Mouse (Mus musculus) CH12.LX (cell line): ENCODE results near the gene Srsf7. TPM values are rescaled to one million over a fixed set of nuclear protein-coding genes. Genes with fewer than 3 reads are reported as not detected.

Source experiments
- DNase-seq: peaks from one replicate; pipeline ENCODE4 v3.0.0-alpha.2; 2013; ENCODE audit errors: extremely low read depth
- H3K27ac ChIP-seq: 2 replicates; pipeline ENCODE4 v1.5.1; 2012; ENCODE audit warnings: low read depth, mild to moderate bottlenecking, control low read depth, moderate library complexity; ENCODE audit not compliant: insufficient read depth
- H3K27me3 ChIP-seq: replicated peaks from 2 replicates; pipeline ENCODE3; 2012; ENCODE audit warnings: inconsistent platforms
- H3K36me3 ChIP-seq, 2 experiments: replicated peaks in 1 of 2; 2 replicates each; pipeline versions ENCODE3 to v1.6.1; 2012; ENCODE audit warnings: inconsistent platforms in 1 of 2, low read length in 1 of 2, mild to moderate bottlenecking in 1 of 2, mixed read lengths in 1 of 2, moderate library complexity in 1 of 2; ENCODE audit not compliant: control insufficient read depth in 1 of 2, insufficient read depth in 1 of 2
- H3K4me1 ChIP-seq, 2 experiments: 2 replicates each; pipeline ENCODE4 v1.6.1; 2012; ENCODE audit warnings: inconsistent platforms in 1 of 2, moderate library complexity in 1 of 2; ENCODE audit not compliant: insufficient read depth in 2 of 2, control insufficient read depth in 1 of 2
- H3K4me2 ChIP-seq: 2 replicates; pipeline ENCODE4 v1.6.1; 2012; ENCODE audit warnings: low read depth, mild to moderate bottlenecking, control low read depth; ENCODE audit not compliant: poor library complexity, insufficient read depth, severe bottlenecking
- H3K4me3 ChIP-seq, 3 experiments: fragments of 150-350 bp in 1 of 3; sonication (generic) in 1 of 3; replicated peaks in 1 of 3; 2 replicates each; pipeline versions ENCODE3 to v1.5.1; 2011 to 2012; ENCODE audit warnings: low read depth in 2 of 3, low read length in 2 of 3, mild to moderate bottlenecking in 2 of 3, moderate library complexity in 2 of 3, control low read depth in 1 of 3, improper control_type of control experiment in 1 of 3, inconsistent platforms in 1 of 3, mixed read lengths in 1 of 3; ENCODE audit not compliant: poor library complexity in 1 of 3
- H3K79me2 ChIP-seq: replicated peaks from 2 replicates; pipeline ENCODE4 v1.6.1; 2012; ENCODE audit warnings: mild to moderate bottlenecking, moderate library complexity; ENCODE audit not compliant: control insufficient read depth, poor library complexity, insufficient read depth, severe bottlenecking; ENCODE audit errors: extremely low read depth
- H3K9ac ChIP-seq: 2 replicates; pipeline ENCODE4 v1.6.1; 2012; ENCODE audit warnings: low read depth, mild to moderate bottlenecking, control low read depth, moderate library complexity; ENCODE audit not compliant: insufficient read depth
- H3K9me3 ChIP-seq: replicated peaks from 2 replicates; pipeline ENCODE3; 2012; ENCODE audit warnings: low read length, inconsistent platforms, mixed read lengths
- BHLHE40 ChIP-seq: IDR thresholded peaks from 2 replicates; pipeline ENCODE4 v1.6.1; 2011; ENCODE audit warnings: mild to moderate bottlenecking, low read depth, low read length, improper control_type of control experiment
- CHD1 ChIP-seq: IDR thresholded peaks from 2 replicates; pipeline ENCODE4 v1.6.1; 2012; ENCODE audit warnings: low read depth, low read length, improper control_type of control experiment, inconsistent platforms
- CHD2 ChIP-seq: IDR thresholded peaks from 2 replicates; pipeline ENCODE4 v1.6.1; 2011; ENCODE audit warnings: low read length, improper control_type of control experiment
- CTCF ChIP-seq, 2 experiments: IDR thresholded peaks in 1 of 2; conservative IDR thresholded peaks in 1 of 2; 2 replicates each; pipeline ENCODE4 v1.5.1; 2011 to 2012; ENCODE audit warnings: low read depth in 2 of 2, low read length in 2 of 2, improper control_type of control experiment in 1 of 2, inconsistent platforms in 1 of 2, mild to moderate bottlenecking in 1 of 2, moderate library complexity in 1 of 2
- E2F4 ChIP-seq: IDR thresholded peaks from 2 replicates; pipeline ENCODE4 v1.6.1; 2011; ENCODE audit warnings: low read depth, low read length, improper control_type of control experiment; ENCODE audit not compliant: insufficient replicate concordance
- ELF1 ChIP-seq: IDR thresholded peaks from 2 replicates; pipeline ENCODE4 v1.6.1; 2014; ENCODE audit warnings: low read depth, mild to moderate bottlenecking, inconsistent platforms, low read length, improper control_type of control experiment
- EP300 ChIP-seq: IDR thresholded peaks from 2 replicates; pipeline ENCODE4 v1.6.1; 2011; ENCODE audit warnings: low read length, improper control_type of control experiment
- ETS1 ChIP-seq: conservative IDR thresholded peaks from 2 replicates; pipeline ENCODE4 v1.6.1; 2012; ENCODE audit warnings: low read depth, mild to moderate bottlenecking, inconsistent platforms, low read length, improper control_type of control experiment, moderate library complexity
- GABPA ChIP-seq: IDR thresholded peaks from 2 replicates; pipeline ENCODE4 v1.6.1; 2012; ENCODE audit warnings: low read depth, low read length, improper control_type of control experiment, inconsistent platforms; ENCODE audit not compliant: insufficient replicate concordance
- IRF4 ChIP-seq: IDR thresholded peaks from 2 replicates; pipeline ENCODE4 v1.6.1; 2014; ENCODE audit warnings: low read depth, mild to moderate bottlenecking, inconsistent platforms, low read length, improper control_type of control experiment
- JUND ChIP-seq: conservative IDR thresholded peaks from 2 replicates; pipeline ENCODE4 v1.6.1; 2011; ENCODE audit warnings: low read depth, low read length, improper control_type of control experiment
- KAT2A ChIP-seq: IDR thresholded peaks from 2 replicates; pipeline ENCODE4 v1.6.1; 2012; ENCODE audit warnings: low read length, improper control_type of control experiment, inconsistent platforms; ENCODE audit not compliant: insufficient replicate concordance
- MAFK ChIP-seq: IDR thresholded peaks from 2 replicates; pipeline ENCODE4 v1.6.1; 2011; ENCODE audit warnings: low read length, improper control_type of control experiment; ENCODE audit not compliant: insufficient replicate concordance
- MAX ChIP-seq: IDR thresholded peaks from 2 replicates; pipeline ENCODE4 v1.6.1; 2011; ENCODE audit warnings: low read length, improper control_type of control experiment
- MAZ ChIP-seq: IDR thresholded peaks from 2 replicates; pipeline ENCODE4 v1.6.1; 2012; ENCODE audit warnings: low read depth, mild to moderate bottlenecking, inconsistent platforms, low read length, improper control_type of control experiment, moderate library complexity
- MEF2A ChIP-seq: IDR thresholded peaks from 2 replicates; pipeline ENCODE4 v1.6.1; 2014; ENCODE audit warnings: low read depth, mild to moderate bottlenecking, inconsistent platforms, low read length, improper control_type of control experiment, borderline replicate concordance
- MXI1 ChIP-seq: IDR thresholded peaks from 2 replicates; pipeline ENCODE4 v1.6.1; 2011; ENCODE audit warnings: mild to moderate bottlenecking, low read depth, low read length, improper control_type of control experiment
- MYC ChIP-seq: IDR thresholded peaks from 2 replicates; pipeline ENCODE4 v1.6.1; 2011; ENCODE audit warnings: low read depth, mild to moderate bottlenecking, improper control_type of control experiment, low read length
- NELFE ChIP-seq: IDR thresholded peaks from 2 replicates; pipeline ENCODE4 v1.6.1; 2011; ENCODE audit warnings: low read depth, low read length, improper control_type of control experiment
- NRF1 ChIP-seq: IDR thresholded peaks from 2 replicates; pipeline ENCODE4 v1.6.1; 2014; ENCODE audit warnings: low read depth, mild to moderate bottlenecking, inconsistent platforms, low read length, improper control_type of control experiment, moderate library complexity
- PAX5 ChIP-seq: IDR thresholded peaks from 2 replicates; pipeline ENCODE4 v1.6.1; 2012; ENCODE audit warnings: low read length, inconsistent platforms, mixed read lengths
- POLR2A ChIP-seq: IDR thresholded peaks from 2 replicates; pipeline ENCODE4 v1.6.1; 2011; ENCODE audit warnings: low read depth, mild to moderate bottlenecking, improper control_type of control experiment, low read length
- POLR2AphosphoS2 ChIP-seq: IDR thresholded peaks from 2 replicates; pipeline ENCODE4 v1.6.1; 2011; ENCODE audit warnings: low read depth, low read length, improper control_type of control experiment
- RAD21 ChIP-seq: IDR thresholded peaks from 2 replicates; pipeline ENCODE4 v1.6.1; 2011; ENCODE audit warnings: low read depth, mild to moderate bottlenecking, low read length, improper control_type of control experiment, moderate library complexity
- RCOR1 ChIP-seq: conservative IDR thresholded peaks from 2 replicates; pipeline ENCODE4 v1.6.1; 2012; ENCODE audit warnings: low read depth, mild to moderate bottlenecking, inconsistent platforms, low read length, improper control_type of control experiment
- SIN3A ChIP-seq: IDR thresholded peaks from 2 replicates; pipeline ENCODE4 v1.6.1; 2012; ENCODE audit warnings: low read length, improper control_type of control experiment, inconsistent platforms
- TBP ChIP-seq: conservative IDR thresholded peaks from 2 replicates; pipeline ENCODE4 v1.6.1; 2011; ENCODE audit warnings: low read depth, low read length, improper control_type of control experiment
- TCF12 ChIP-seq: IDR thresholded peaks from 2 replicates; pipeline ENCODE4 v1.6.1; 2014; ENCODE audit warnings: low read depth, mild to moderate bottlenecking, inconsistent platforms, low read length, improper control_type of control experiment
- UBTF ChIP-seq: IDR thresholded peaks from 2 replicates; pipeline ENCODE4 v1.6.1; 2012; ENCODE audit warnings: low read depth, mild to moderate bottlenecking, inconsistent platforms, low read length, improper control_type of control experiment, moderate library complexity
- USF1 ChIP-seq: IDR thresholded peaks from 2 replicates; pipeline ENCODE4 v1.6.1; 2014; ENCODE audit warnings: low read depth, mild to moderate bottlenecking, inconsistent platforms, low read length, improper control_type of control experiment
- USF2 ChIP-seq: conservative IDR thresholded peaks from 2 replicates; pipeline ENCODE4 v1.6.1; 2011; ENCODE audit warnings: low read depth, low read length, improper control_type of control experiment
- ZC3H11A ChIP-seq: IDR thresholded peaks from 2 replicates; pipeline ENCODE4 v1.6.1; 2012; ENCODE audit warnings: low read depth, mild to moderate bottlenecking, inconsistent platforms, low read length, improper control_type of control experiment
- ZKSCAN1 ChIP-seq: IDR thresholded peaks from 2 replicates; pipeline ENCODE4 v1.6.1; 2012; ENCODE audit warnings: low read depth, inconsistent platforms, low read length, improper control_type of control experiment, borderline replicate concordance
- ZMIZ1 ChIP-seq: IDR thresholded peaks from 2 replicates; pipeline ENCODE4 v1.6.1; 2012; ENCODE audit warnings: low read depth, mild to moderate bottlenecking, inconsistent platforms, low read length, improper control_type of control experiment
- ZNF384 ChIP-seq: IDR thresholded peaks from 2 replicates; pipeline ENCODE4 v1.6.1; 2012; ENCODE audit warnings: low read depth, low read length, improper control_type of control experiment, inconsistent platforms
- dilution Hi-C: fragments of 300-500 bp; cut with MboI; formaldehyde crosslinking; loops from 2 replicates; pipeline ENCODE4 v1.14.3; 2020; ENCODE audit warnings: low sequenced_read_pairs; ENCODE audit not compliant: extremely low pct_unique_long_range_greater_than_20kb, extremely low pct_ligation_motif_present
- in situ Hi-C: fragments of 300-500 bp; cut with MboI; formaldehyde crosslinking; loops from 3 replicates; pipeline ENCODE4 v1.14.3; 2019; ENCODE audit warnings: low sequenced_read_pairs, low pct_ligation_motif_present, low pct_unique_long_range_greater_than_20kb, mixed read lengths
- polyA plus RNA-seq: library from polyadenylated mRNA; unstranded; fragments of >175 nt; gene quantifications from 2 replicates; pipeline ENCODE4 v1.2.1, GENCODE M21; 2012; ENCODE audit warnings: low read depth; ENCODE audit not compliant: insufficient read length
- total RNA-seq, 2 experiments: library from RNA; depleted of rRNA; stranded (reverse); fragments of 300-350 nt in 1 of 2; fragments of >200 nt in 1 of 2; gene quantifications; 2 replicates each; pipeline ENCODE4 v1.2.3; 2012 to 2014

The Srsf7 gene
- total and polyA plus RNA-seq, 3 experiments = 268 to 442 (median 383) TPM

GRCm38 (mm10) chr17:80174699-80175385, 32.3 kb downstream of the Srsf7 start:
- Histone ChIP-seq H3K27ac (peak overlapping the region; percentile 95), H3K27me3 (no peaks in the 10 kb centered on the region), H3K9me3 (no peaks in the 10 kb centered on the region), H3K79me2 (no peaks in the 10 kb centered on the region), H3K4me2 (peak overlapping the region; percentile 92), H3K36me3 (no peaks in the 10 kb centered on the region), H3K4me1 (peaks cover 15 to 42% of the 10 kb centered on the region in 2 experiments), H3K9ac (peak overlapping the region; percentile 86), H3K4me3 (peak overlapping the region; percentile 35 to 80 (median 40))
- dilution Hi-C loops (no loop called here), in situ Hi-C loops (loop anchor here (5.0 to 25.0 kb wide), 4 partner anchors 50 to 463 kb away; partner anchors contain the start of genes Atl2, Cyp1b1, Galm and Hnrnpll)
- TF ChIP-seq NRF1 (no peak), MXI1 (peak; percentile 65), BHLHE40 (0 out of 2 replicates have a peak, but pooled peaks have one; percentile 25), JUND (no peak; the same call in 1 of the 2 replicates), PAX5 (no peak), CHD2 (peak; percentile 6; the same call in 1 of the 2 replicates), EP300 (no peak), KAT2A (0 out of 2 replicates have a peak, but pooled peaks have one; percentile 17), IRF4 (no peak; the same call in 1 of the 2 replicates), POLR2A (peak; percentile 52; the same call in 1 of the 2 replicates), UBTF (peak; percentile 5; the same call in 1 of the 2 replicates), USF1 (no peak), MYC (no peak), NELFE (peak; percentile 57), MAFK (no peak; the same call in 1 of the 2 replicates), E2F4 (no peak), ELF1 (0 out of 2 replicates have a peak, but pooled peaks have one; percentile 43), MAZ (no peak; the same call in 1 of the 2 replicates), MAX (peak; percentile 64; the same call in 1 of the 2 replicates), TBP (no peak; the same call in 1 of the 2 replicates), ETS1 (no peak), CTCF (conservative IDR thresholded peaks at IDR 0.05 in 1 of 2, IDR thresholded peaks at IDR 0.05 in 1 of 2; ENCODE audit: low read depth in 2 of 2, low read length in 2 of 2) (no peak), ZNF384 (no peak), TCF12 (no peak; the same call in 1 of the 2 replicates), ZMIZ1 (peak; percentile 24; the same call in 1 of the 2 replicates), ZKSCAN1 (no peak), RCOR1 (no peak), SIN3A (peak; percentile 42; the same call in 1 of the 2 replicates), USF2 (no peak), MEF2A (no peak), RAD21 (no peak; the same call in 1 of the 2 replicates), GABPA (no peak), CHD1 (no peak), POLR2AphosphoS2 (no peak), ZC3H11A (no peak)
- DNase-seq = peak; percentile 85
